Mouse (Mus musculus) right cerebral cortex, postnatal 36 days (tissue): ENCODE results near the gene Klhdc7b.
A peak's percentile ranks its signal among the peaks of the same experiment; 100 is the strongest.

Experiments used
- DNase-seq, 2 experiments: peaks; one replicate each; pipeline ENCODE4 v3.0.0; 2022; ENCODE audit warnings: low spot score in 2 of 2, mixed read lengths in 1 of 2

Gene Klhdc7b

GRCm38 (mm10) chr15:89384617-89385016 lies at the start of gene Klhdc7b:
Gene Klhdc7b, plus strand, starts transcription at chr15:89384917.
- DNase-seq = no peak

DNA sequence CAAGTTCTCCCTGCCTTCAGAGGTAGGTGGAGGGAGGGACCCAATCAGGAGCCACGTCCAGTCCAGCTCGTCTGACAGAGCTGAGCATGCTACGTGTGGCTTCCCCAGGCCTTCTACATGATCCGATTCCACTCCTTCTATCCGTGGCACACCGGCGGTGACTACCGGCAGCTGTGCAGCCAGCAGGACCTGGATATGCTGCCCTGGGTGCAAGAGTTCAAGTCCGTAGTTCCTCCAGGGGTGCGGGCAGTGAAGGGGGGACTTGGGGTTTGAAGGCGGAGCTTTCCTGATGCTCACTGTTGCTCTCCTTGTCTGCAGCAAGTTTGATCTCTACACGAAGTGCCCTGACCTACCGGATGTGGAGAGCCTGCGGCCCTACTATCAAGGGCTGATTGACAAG lies 48.3 kb upstream of the Klhdc7b start:
- no peak for DNase-seq

DNA sequence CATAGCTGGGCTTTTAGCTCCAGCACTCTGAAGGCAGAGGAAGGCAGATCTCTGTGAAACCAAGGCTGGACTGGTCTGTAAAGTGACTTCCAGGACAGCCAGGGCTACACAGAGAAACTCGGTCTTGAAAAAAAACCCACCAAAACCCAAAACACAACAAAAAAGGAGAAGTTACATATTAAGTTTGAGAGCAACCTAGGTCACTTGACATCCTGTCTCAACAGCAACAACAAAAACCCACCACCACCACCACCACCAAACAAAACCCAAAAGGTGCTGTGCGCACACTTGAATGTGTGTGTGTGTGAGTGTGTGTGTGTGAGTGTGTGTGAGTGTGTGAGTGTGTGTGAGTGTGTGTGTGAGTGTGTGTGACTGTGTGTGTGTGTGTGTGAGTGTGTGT lies 45.0 kb upstream of the Klhdc7b start:
- DNase-seq = no peak

GRCm38 (mm10) chr15:89340136-89340535 lies 44.6 kb upstream of the Klhdc7b start:
- no peak for DNase-seq

DNA sequence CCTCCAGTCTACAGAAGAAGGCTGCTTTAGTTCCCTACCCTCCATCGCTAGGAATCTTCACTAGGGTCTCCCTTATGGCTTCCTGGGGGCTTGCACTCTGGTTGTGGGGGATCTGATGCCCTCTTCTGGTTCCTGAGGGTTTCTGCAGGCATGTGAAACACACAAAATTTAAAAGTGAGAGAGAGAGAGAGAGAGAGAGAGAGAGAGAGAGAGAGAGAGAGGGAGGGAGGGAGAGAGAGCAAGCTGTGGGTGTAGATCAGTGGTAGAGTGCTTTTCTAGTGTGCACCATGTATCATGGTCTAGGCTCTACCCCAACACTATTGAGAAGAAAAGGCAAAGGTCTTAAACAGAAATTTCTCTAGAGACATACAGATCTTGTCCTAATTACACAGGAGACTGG lies 43.0 kb upstream of the Klhdc7b start:
- no peak for DNase-seq

DNA sequence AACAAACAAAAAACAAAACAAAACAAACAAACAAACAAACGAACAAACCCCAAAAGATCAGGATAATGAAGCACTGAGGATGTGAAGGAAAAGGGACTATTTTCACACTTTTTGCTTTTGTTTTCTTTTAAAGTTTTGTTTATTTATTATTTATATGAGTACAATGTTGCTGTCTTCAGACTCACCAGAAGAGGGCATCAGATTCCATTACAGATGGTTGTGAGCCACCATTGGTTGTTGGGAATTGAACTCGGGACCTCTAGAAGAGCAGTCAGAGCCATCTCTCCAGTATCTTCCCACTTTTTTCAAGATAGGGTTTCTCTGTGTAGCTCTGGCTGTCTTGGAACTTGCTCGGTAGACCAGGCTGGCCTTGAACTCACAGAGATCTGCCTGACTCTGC lies 41.4 kb upstream of the Klhdc7b start:
- no peak for DNase-seq

GRCm38 (mm10) chr15:89350447-89350846 lies 34.3 kb upstream of the Klhdc7b start:
- DNase-seq = no peak

- DNase-seq = no peak
Observed at GRCm38 (mm10) chr15:89351302-89351701, 33.4 kb upstream of the Klhdc7b start.

DNA sequence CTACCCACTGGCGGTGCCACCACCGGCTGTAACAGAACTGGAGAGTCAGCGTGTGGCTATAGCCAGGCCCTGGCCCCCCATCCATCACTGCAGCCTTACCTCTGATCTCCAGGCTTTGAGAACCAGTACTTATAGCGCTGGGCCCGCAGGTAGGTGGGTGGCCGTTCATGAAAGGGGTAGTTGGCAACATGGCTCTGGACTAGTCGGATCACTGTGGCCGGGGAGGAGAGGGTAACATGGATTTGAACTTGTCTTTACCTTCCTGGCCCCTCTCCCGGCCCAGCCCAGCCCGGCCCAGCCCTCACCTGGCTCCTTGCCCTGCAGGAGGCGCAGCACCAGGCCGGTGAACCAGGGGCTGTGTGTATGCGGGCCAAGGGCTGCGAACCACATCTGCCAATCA lies 32.7 kb upstream of the Klhdc7b start:
- no peak for DNase-seq

DNA sequence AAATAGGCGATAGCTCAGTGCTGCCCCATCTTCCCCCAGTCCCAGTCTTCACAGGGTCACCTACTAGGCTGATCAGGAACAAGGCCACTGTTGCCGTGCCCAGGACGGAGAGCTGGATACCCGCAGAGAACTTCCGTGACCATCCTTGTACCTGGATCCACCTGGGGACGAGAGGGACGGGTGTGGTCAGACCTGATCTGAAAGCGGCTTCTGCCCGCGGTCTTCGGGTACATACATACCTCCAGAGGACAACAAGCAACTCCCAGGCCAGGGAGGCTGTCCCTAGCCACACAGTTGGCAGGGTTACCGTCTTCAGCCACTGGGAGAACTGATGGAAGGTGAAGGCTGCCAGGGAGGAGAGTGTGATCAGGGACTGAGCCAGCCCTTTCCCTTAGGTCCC lies 31.9 kb upstream of the Klhdc7b start:
- no peak for DNase-seq

GRCm38 (mm10) chr15:89353837-89354236 lies 30.9 kb upstream of the Klhdc7b start:
- no peak for DNase-seq

DNA sequence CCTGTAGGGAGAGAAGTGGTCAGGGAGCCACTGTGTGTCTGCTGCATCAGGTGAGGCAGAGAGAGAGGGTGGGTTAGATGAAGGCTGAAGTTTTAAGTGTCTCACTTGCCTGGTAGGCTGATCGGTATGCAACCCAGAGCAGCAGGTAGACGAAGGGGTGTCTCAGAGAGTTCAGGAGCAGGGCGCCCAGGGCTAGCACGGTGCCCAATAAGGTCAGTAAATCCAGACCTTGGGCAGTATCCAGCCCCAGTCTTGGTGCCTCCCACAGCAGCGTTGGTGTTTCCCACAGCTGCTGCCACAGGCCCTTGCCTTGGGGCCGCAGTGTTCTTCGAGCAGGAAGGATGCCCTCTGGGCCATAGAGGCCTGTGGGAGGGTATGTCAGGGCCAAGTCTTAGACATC lies 30.3 kb upstream of the Klhdc7b start:
- DNase-seq = no peak

DNA sequence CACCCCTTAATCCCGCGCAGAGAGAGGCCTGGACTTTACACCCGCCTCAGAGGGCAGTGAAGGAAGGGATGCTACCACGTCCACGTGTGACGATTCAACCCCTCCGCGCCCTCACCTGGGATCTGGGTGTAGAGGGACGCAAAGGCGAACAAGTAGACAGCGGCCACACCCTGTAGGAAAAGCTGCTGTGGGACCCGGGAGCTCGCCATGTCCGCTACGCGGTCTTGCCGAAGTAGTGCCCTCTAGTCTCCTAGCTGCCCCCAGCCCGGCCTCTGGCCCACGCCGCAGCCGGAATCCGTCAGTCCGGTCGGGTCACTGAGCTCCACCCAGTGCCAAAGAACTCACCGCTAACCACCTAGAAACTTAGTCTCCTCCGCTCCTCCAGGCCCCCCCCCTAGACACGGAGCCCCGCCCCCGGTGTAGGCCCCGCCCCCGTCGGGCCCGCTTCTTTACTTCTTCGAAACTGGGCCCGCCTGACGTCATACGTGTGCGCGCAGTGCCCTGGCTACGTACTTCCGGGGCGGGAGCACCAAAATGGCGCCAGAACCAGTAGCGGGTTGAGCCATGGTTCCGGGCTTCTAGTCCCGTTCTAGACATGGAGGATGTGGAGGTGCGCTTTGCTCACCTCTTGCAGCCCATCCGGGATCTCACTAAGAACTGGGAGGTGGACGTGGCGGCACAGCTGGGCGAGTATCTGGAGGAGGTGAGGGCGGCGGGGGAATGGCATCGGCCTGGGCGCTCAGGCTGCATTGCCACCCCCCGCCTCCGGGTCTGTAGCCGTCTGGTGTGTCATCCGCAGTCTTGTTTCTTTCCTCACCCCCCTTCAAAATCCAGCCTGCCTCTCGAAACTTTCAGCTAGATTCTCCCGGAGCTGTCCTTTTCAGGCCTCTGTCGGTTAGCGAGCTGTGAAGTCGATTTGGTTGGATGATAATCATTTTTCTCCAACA lies 29.2 kb upstream of the Klhdc7b start, which contains the start of the genes Lmf2 and Ncaph2:
Gene Lmf2, minus strand, starts transcription at position 419 of the 947 bp plus-strand sequence.
Gene Ncaph2, plus strand, starts transcription at position 479 of the 947 bp plus-strand sequence.
- peak; percentile 92 for DNase-seq

DNA sequence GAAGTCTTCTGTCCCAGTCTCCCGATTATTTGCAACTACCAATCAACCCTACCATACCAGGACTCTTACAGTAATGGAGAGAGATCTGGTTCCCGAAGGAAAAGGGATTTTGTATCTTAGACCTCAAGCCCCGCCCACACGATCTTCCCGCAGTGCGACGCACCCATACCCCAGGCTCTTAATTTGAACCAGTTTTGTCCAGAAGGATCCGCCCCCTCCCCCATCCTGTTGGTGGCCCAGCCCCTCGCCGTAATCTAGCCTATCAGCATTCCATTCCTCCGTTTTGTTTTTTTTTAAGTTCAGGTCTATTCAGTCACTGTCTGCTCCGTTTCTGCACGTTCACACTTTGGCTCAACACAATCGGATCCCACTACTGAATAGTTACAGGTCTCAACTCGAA lies 28.3 kb upstream of the Klhdc7b start:
- peak in 1 of 2 experiments; percentile 48 for DNase-seq

- no peak for DNase-seq
Observed at GRCm38 (mm10) chr15:89358784-89359183, 25.9 kb upstream of the Klhdc7b start.

DNA sequence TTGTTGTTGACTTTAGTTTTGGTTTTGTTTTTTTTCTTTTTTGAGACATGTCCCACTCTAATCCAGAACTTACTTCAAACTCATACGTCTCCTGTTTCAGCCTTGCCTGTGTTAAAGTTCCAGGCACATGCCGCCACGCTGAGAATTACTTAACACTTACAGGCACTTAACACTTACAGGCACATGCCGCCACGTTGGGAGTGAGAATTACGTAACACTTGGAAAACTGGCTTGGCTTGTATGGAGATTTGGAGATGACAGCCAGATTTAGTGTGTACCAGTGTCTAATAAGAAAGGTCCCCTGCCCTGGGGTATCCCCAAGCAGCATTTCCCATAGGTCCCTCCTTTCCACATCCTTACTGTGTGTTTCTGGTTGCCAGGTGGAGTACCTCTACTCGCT lies 21.7 kb upstream of the Klhdc7b start:
- DNase-seq = no peak

- DNase-seq = no peak
Observed at GRCm38 (mm10) chr15:89365141-89365551, 19.6 kb upstream of the Klhdc7b start.

GRCm38 (mm10) chr15:89372068-89372467 lies 12.6 kb upstream of the Klhdc7b start:
- DNase-seq = no peak

GRCm38 (mm10) chr15:89372536-89372935 lies 12.2 kb upstream of the Klhdc7b start:
- DNase-seq = no peak

- peak; percentile 71 to 81 for DNase-seq
Observed at GRCm38 (mm10) chr15:89373027-89373761, 11.5 kb upstream of the Klhdc7b start.

DNA sequence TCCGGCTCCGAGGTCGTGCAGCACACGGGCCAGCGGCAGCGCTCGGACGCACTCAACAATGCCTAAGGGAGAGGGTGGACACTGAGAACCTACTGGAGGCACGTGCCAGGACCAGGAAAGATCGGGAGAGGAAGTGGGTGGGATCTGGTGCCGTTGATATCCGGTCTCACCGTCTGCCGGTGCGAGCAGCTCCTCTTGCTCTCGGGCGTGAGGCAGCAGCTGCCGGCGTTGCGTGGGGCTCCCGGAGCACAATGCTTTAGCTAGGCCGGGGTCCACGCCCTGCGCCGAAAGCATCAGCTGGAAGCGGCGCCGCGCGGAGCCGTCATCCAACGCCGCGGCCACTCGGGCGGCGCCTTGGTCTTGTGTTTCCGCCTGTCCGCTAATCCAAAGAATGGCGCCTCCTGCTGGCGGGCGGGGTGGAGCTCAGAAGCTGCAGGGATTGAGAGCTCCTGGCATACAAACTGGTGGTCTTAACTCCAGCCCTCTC lies 10.9 kb upstream of the Klhdc7b start, which contains the start of gene Sco2:
Gene Sco2, minus strand, starts transcription at position 85 of the 487 bp plus-strand sequence.
- DNase-seq = peak; percentile 87 to 91

DNA sequence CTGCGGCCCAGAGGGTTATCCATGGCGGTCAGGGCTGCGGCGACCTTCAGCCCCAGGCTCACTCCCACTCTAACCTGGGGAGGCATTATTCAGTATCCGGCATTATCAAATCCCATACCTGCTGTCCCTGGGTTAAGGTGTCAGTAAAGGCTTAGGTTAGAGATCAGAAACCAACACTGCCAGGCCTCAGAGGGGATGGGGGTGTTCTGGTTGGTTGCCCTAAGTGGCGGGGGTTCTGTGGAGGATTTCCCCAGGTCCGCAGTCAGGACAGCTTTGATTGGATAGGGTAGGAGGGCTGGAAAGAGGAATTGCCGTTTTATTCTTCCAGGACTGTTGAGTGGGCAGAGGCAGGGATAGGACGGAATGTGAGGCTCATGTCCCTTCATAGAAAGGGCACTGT lies 10.4 kb upstream of the Klhdc7b start:
- no peak for DNase-seq
